Mouse (Mus musculus) CH12.LX (cell line): ENCODE results near the gene Mpst. TPM values are rescaled to one million over a fixed set of nuclear protein-coding genes. Genes with fewer than 3 reads are reported as not detected.

Source experiments
- DNase-seq: peaks from one replicate; pipeline ENCODE4 v3.0.0-alpha.2; 2013; ENCODE audit errors: extremely low read depth
- H3K27ac ChIP-seq: 2 replicates; pipeline ENCODE4 v1.5.1; 2012; ENCODE audit warnings: low read depth, mild to moderate bottlenecking, control low read depth, moderate library complexity; ENCODE audit not compliant: insufficient read depth
- H3K27me3 ChIP-seq: replicated peaks from 2 replicates; pipeline ENCODE3; 2012; ENCODE audit warnings: inconsistent platforms
- H3K36me3 ChIP-seq, 2 experiments: replicated peaks in 1 of 2; 2 replicates each; pipeline versions ENCODE3 to v1.6.1; 2012; ENCODE audit warnings: inconsistent platforms in 1 of 2, low read length in 1 of 2, mild to moderate bottlenecking in 1 of 2, mixed read lengths in 1 of 2, moderate library complexity in 1 of 2; ENCODE audit not compliant: control insufficient read depth in 1 of 2, insufficient read depth in 1 of 2
- H3K4me1 ChIP-seq, 2 experiments: 2 replicates each; pipeline ENCODE4 v1.6.1; 2012; ENCODE audit warnings: inconsistent platforms in 1 of 2, moderate library complexity in 1 of 2; ENCODE audit not compliant: insufficient read depth in 2 of 2, control insufficient read depth in 1 of 2
- H3K4me2 ChIP-seq: 2 replicates; pipeline ENCODE4 v1.6.1; 2012; ENCODE audit warnings: low read depth, mild to moderate bottlenecking, control low read depth; ENCODE audit not compliant: poor library complexity, insufficient read depth, severe bottlenecking
- H3K4me3 ChIP-seq, 3 experiments: fragments of 150-350 bp in 1 of 3; sonication (generic) in 1 of 3; replicated peaks in 1 of 3; 2 replicates each; pipeline versions ENCODE3 to v1.5.1; 2011 to 2012; ENCODE audit warnings: low read depth in 2 of 3, low read length in 2 of 3, mild to moderate bottlenecking in 2 of 3, moderate library complexity in 2 of 3, control low read depth in 1 of 3, improper control_type of control experiment in 1 of 3, inconsistent platforms in 1 of 3, mixed read lengths in 1 of 3; ENCODE audit not compliant: poor library complexity in 1 of 3
- H3K79me2 ChIP-seq: replicated peaks from 2 replicates; pipeline ENCODE4 v1.6.1; 2012; ENCODE audit warnings: mild to moderate bottlenecking, moderate library complexity; ENCODE audit not compliant: control insufficient read depth, poor library complexity, insufficient read depth, severe bottlenecking; ENCODE audit errors: extremely low read depth
- H3K9ac ChIP-seq: 2 replicates; pipeline ENCODE4 v1.6.1; 2012; ENCODE audit warnings: low read depth, mild to moderate bottlenecking, control low read depth, moderate library complexity; ENCODE audit not compliant: insufficient read depth
- H3K9me3 ChIP-seq: replicated peaks from 2 replicates; pipeline ENCODE3; 2012; ENCODE audit warnings: low read length, inconsistent platforms, mixed read lengths
- CHD1 ChIP-seq: IDR thresholded peaks from 2 replicates; pipeline ENCODE4 v1.6.1; 2012; ENCODE audit warnings: low read depth, low read length, improper control_type of control experiment, inconsistent platforms
- CTCF ChIP-seq, 2 experiments: IDR thresholded peaks in 1 of 2; conservative IDR thresholded peaks in 1 of 2; 2 replicates each; pipeline ENCODE4 v1.5.1; 2011 to 2012; ENCODE audit warnings: low read depth in 2 of 2, low read length in 2 of 2, improper control_type of control experiment in 1 of 2, inconsistent platforms in 1 of 2, mild to moderate bottlenecking in 1 of 2, moderate library complexity in 1 of 2
- HCFC1 ChIP-seq: IDR thresholded peaks from 2 replicates; pipeline ENCODE4 v1.6.1; 2012; ENCODE audit warnings: low read depth, mild to moderate bottlenecking, inconsistent platforms, low read length, improper control_type of control experiment
- MAX ChIP-seq: IDR thresholded peaks from 2 replicates; pipeline ENCODE4 v1.6.1; 2011; ENCODE audit warnings: low read length, improper control_type of control experiment
- MAZ ChIP-seq: IDR thresholded peaks from 2 replicates; pipeline ENCODE4 v1.6.1; 2012; ENCODE audit warnings: low read depth, mild to moderate bottlenecking, inconsistent platforms, low read length, improper control_type of control experiment, moderate library complexity
- MEF2A ChIP-seq: IDR thresholded peaks from 2 replicates; pipeline ENCODE4 v1.6.1; 2014; ENCODE audit warnings: low read depth, mild to moderate bottlenecking, inconsistent platforms, low read length, improper control_type of control experiment, borderline replicate concordance
- MXI1 ChIP-seq: IDR thresholded peaks from 2 replicates; pipeline ENCODE4 v1.6.1; 2011; ENCODE audit warnings: mild to moderate bottlenecking, low read depth, low read length, improper control_type of control experiment
- RAD21 ChIP-seq: IDR thresholded peaks from 2 replicates; pipeline ENCODE4 v1.6.1; 2011; ENCODE audit warnings: low read depth, mild to moderate bottlenecking, low read length, improper control_type of control experiment, moderate library complexity
- RCOR1 ChIP-seq: conservative IDR thresholded peaks from 2 replicates; pipeline ENCODE4 v1.6.1; 2012; ENCODE audit warnings: low read depth, mild to moderate bottlenecking, inconsistent platforms, low read length, improper control_type of control experiment
- SMC3 ChIP-seq: IDR thresholded peaks from 2 replicates; pipeline ENCODE4 v1.6.1; 2011; ENCODE audit warnings: low read depth, low read length, improper control_type of control experiment
- UBTF ChIP-seq: IDR thresholded peaks from 2 replicates; pipeline ENCODE4 v1.6.1; 2012; ENCODE audit warnings: low read depth, mild to moderate bottlenecking, inconsistent platforms, low read length, improper control_type of control experiment, moderate library complexity
- USF1 ChIP-seq: IDR thresholded peaks from 2 replicates; pipeline ENCODE4 v1.6.1; 2014; ENCODE audit warnings: low read depth, mild to moderate bottlenecking, inconsistent platforms, low read length, improper control_type of control experiment
- ZMIZ1 ChIP-seq: IDR thresholded peaks from 2 replicates; pipeline ENCODE4 v1.6.1; 2012; ENCODE audit warnings: low read depth, mild to moderate bottlenecking, inconsistent platforms, low read length, improper control_type of control experiment
- dilution Hi-C: fragments of 300-500 bp; cut with MboI; formaldehyde crosslinking; loops from 2 replicates; pipeline ENCODE4 v1.14.3; 2020; ENCODE audit warnings: low sequenced_read_pairs; ENCODE audit not compliant: extremely low pct_unique_long_range_greater_than_20kb, extremely low pct_ligation_motif_present
- in situ Hi-C: fragments of 300-500 bp; cut with MboI; formaldehyde crosslinking; loops from 3 replicates; pipeline ENCODE4 v1.14.3; 2019; ENCODE audit warnings: low sequenced_read_pairs, low pct_ligation_motif_present, low pct_unique_long_range_greater_than_20kb, mixed read lengths
- polyA plus RNA-seq: library from polyadenylated mRNA; unstranded; fragments of >175 nt; gene quantifications from 2 replicates; pipeline ENCODE4 v1.2.1, GENCODE M21; 2012; ENCODE audit warnings: low read depth; ENCODE audit not compliant: insufficient read length
- total RNA-seq, 2 experiments: library from RNA; depleted of rRNA; stranded (reverse); fragments of 300-350 nt in 1 of 2; fragments of >200 nt in 1 of 2; gene quantifications; 2 replicates each; pipeline ENCODE4 v1.2.3; 2012 to 2014

Gene Mpst
- total and polyA plus RNA-seq, 3 experiments = 24.4 to 46.3 (median 27.0) TPM

GRCm38 (mm10) chr15:78431541-78432121 is 25.4 kb downstream of the Mpst start:
- in situ Hi-C loops = loop anchor here (25.0 kb wide), 1 partner anchor 306 kb away; no protein-coding TSS in a partner anchor
- dilution Hi-C loops = no loop called here
- Histone ChIP-seq H3K9me3 (peaks cover 8% of the 10 kb centered on the region), H3K27ac (no peak overlapping the region), H3K9ac (no peak overlapping the region), H3K4me1 (peaks cover 13 to 39% of the 10 kb centered on the region in 2 experiments), H3K79me2 (no peaks in the 10 kb centered on the region), H3K4me3 (no peak overlapping the region), H3K4me2 (no peak overlapping the region), H3K27me3 (peaks cover 28% of the 10 kb centered on the region), H3K36me3 (no peaks in the 10 kb centered on the region)
- DNase-seq = no peak
- TF ChIP-seq HCFC1 (no peak), ZMIZ1 (no peak), MEF2A (no peak), UBTF (no peak), RCOR1 (no peak)

GRCm38 (mm10) chr15:78434896-78435520 is 28.8 kb downstream of the Mpst start:
- H3K9me3 ChIP-seq = no peaks in the 10 kb centered on the region
- in situ Hi-C loops = loop anchor here (25.0 kb wide), 1 partner anchor 302 kb away; no protein-coding TSS in a partner anchor
- no peaks in the 10 kb centered on the region for H3K79me2 ChIP-seq
- TF ChIP-seq MAZ (no peak), CHD1 (no peak), CTCF (conservative IDR thresholded peaks at IDR 0.05 in 1 of 2, IDR thresholded peaks at IDR 0.05 in 1 of 2; ENCODE audit: low read depth in 2 of 2, low read length in 2 of 2) (peak; percentile 59 to 73), MAX (no peak), RAD21 (peak; percentile 57), SMC3 (peak; percentile 62)
- dilution Hi-C loops = no loop called here
- no peak overlapping the region for H3K4me3 ChIP-seq
- H3K36me3 ChIP-seq = no peaks in the 10 kb centered on the region
- no peak overlapping the region for H3K27ac ChIP-seq
- peaks cover 21 to 48% of the 10 kb centered on the region in 2 experiments for H3K4me1 ChIP-seq
- H3K4me2 ChIP-seq = no peak overlapping the region
- H3K27me3 ChIP-seq = peaks cover 54% of the 10 kb centered on the region
- H3K9ac ChIP-seq = no peak overlapping the region
- peak; percentile 47 for DNase-seq

- no peak overlapping the region for H3K27ac ChIP-seq
- H3K9me3 ChIP-seq = no peaks in the 10 kb centered on the region
- in situ Hi-C loops (loop anchor here (25.0 kb wide), 1 partner anchor 302 kb away; no protein-coding TSS in a partner anchor), dilution Hi-C loops (no loop called here)
- no peak overlapping the region for H3K9ac ChIP-seq
- H3K79me2 ChIP-seq = no peaks in the 10 kb centered on the region
- H3K27me3 ChIP-seq = peaks cover 54% of the 10 kb centered on the region
- no peak overlapping the region for H3K4me3 ChIP-seq
- H3K4me1 ChIP-seq = peaks cover 20 to 48% of the 10 kb centered on the region in 2 experiments
- DNase-seq = no peak
- H3K4me2 ChIP-seq = no peak overlapping the region
- no peaks in the 10 kb centered on the region for H3K36me3 ChIP-seq
- no peak for TF ChIP-seq MXI1
- TF ChIP-seq CTCF (conservative IDR thresholded peaks at IDR 0.05 in 1 of 2, IDR thresholded peaks at IDR 0.05 in 1 of 2; ENCODE audit: low read depth in 2 of 2, low read length in 2 of 2) = no peak
- 0 out of 2 replicates have a peak, but pooled peaks have one; percentile 9 for TF ChIP-seq USF1
Observed at GRCm38 (mm10) chr15:78435681-78436080, 29.5 kb downstream of the Mpst start.
